Mouse (Mus musculus): Measurements from ENCODE around the gene Slc12a6.
"Not testable (repeated sequence)": the region's sequence is repeated elsewhere in the genome, so short reads cannot be mapped to it uniquely, and the experiment has no call there.

Gene Slc12a6

DNA sequence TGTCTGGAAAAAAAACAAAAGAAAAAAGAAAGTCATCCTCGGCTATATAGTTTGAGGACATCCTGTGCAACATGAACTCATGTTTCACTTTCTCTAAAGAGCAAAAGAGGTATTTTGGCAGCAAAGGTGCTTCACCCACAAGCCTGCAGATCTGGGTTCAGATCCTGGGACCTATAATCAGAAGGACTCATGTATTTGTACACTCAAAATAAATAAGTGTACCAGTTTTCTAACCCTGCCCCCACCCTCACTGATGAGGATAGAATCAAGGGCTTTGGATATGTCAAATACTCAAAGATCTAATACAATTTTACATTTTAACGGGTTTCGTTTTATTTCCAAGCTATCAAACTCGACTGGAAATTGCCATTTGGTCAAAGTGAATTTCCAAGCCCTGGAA, 1.3 kb upstream of the Slc12a6 start:
- DNase-seq = no peak

GRCm38 (mm10) chr2:112266242-112266592, 592 bp downstream of the Slc12a6 start, which contains the start of gene Gm21985:
Gene Gm21985 (plus strand): TSS chr2:112266314.
- DNase-seq = peak; percentile 52 to 65

- DNase-seq = peak in 1 of 2 experiments; percentile 26
Observed at GRCm38 (mm10) chr2:112266780-112267179, 1.2 kb downstream of the Slc12a6 start.

- no peak for DNase-seq
Observed at GRCm38 (mm10) chr2:112267547-112268269, 2.1 kb downstream of the Slc12a6 start.

DNA sequence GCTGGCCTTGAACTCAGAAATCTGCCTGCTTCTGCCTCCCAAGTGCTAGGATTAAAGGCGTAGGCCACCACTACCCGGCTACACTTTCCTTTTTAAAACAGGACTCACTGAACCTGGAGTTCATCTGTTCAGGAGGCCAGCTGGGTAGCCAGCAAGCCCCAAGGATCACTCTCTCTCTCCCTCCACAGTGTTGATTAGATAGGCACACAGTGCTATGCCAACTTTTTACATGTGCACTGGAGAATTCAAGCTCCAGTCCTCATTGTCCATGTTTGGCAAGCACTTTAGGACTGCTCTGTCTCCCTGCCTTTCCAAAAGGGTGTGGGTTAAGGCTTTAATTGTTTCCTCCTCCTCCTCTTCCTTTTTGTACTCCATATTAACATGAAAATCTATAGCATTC, 4.4 kb downstream of the Slc12a6 start:
- DNase-seq = no peak

GRCm38 (mm10) chr2:112272909-112273308, 7.3 kb downstream of the Slc12a6 start:
- no peak for DNase-seq

DNA sequence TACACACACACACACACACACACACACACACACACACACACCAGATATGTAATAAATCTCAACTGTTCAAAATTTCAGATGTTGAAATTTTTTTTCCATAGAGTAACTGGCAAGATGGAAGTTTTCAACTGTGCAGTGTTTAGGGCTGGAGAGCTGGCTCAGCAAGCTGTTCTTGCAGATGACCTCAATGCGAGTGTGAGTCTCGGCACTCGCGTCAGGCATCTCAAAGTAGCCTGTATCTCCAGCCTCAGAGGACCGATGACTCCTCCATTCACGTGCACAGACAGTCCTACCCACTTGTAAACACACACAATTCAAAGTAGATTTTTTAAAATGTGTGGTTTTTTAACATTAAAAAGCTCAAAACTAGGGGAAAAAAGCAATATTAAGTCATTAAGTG, 7.8 kb downstream of the Slc12a6 start:
- no peak for DNase-seq

- DNase-seq = no peak
Observed at GRCm38 (mm10) chr2:112276870-112277269, 11.2 kb downstream of the Slc12a6 start.

DNA sequence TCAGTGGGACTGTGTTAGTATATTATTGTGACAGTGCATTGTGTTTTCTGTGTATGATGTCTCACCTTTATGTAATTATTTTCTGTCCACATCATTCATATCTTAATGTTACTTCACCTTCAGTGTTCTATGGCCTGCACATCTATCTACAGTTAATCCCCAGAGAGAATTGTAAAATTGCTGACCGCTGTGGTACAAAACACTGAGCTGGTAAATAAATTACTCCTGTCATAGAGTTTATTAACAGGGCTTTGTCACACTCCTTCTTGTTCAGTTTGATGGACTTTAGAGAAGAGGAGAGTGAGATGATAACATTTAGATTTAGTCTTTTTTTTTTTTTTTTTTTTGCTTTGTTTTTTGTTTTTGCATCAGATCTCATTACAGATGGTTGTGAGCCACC, 17.2 kb downstream of the Slc12a6 start:
- no peak for DNase-seq

DNA sequence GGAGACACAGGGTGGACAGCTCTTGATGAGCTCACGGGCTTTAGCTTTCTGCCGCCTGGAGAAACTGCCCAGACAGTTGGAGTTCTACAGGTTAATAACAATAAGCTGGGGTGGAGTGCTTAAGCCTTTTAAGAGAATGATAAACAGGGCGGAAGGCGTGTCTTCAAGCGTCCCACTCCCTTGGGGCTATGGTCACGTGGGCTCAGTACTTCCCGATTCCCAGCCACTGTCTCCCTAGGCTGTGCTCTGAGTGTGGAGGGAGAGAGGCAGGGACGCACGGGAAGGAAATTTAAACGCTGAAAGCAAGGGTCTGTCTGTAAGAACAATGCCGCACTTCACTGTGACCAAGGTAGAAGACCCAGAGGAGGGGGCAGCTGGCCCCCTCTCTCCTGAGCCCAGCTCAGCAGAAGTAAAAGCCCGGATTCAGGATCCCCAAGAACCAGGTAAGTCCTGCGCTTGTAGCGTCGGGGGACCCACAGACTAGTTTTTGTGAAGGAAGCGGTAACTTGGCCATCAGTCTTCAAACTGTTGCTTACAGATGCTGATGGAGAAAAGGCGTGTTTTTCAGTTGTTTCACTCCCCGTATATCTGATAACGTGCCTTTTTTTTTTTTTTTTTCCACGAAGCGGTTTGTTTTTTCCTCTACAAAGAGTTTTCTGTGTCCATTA, 18.9 kb downstream of the Slc12a6 start:
- DNase-seq = no peak

GRCm38 (mm10) chr2:112285031-112285390, 19.4 kb downstream of the Slc12a6 start:
- DNase-seq = no peak

DNA sequence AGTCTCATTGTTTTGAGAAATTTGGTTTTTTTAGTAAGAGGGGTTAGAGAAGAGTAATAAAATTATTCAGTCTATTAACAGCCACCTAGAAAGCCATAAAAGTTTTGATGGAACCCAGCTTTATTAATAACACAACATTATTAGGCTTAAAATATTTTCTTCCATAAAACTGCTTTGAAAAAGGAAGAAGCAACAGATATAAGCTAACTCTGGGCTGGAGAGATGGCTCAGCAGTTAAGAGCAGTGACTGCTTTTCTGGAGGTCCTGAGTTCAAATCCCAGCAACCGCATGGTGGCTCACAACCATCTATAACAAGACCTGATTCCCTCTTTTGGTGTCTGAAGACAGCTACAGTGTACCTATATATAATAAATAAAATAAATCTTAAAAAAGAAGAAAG, 20.4 kb downstream of the Slc12a6 start:
- not testable (repeated sequence) for DNase-seq

DNA sequence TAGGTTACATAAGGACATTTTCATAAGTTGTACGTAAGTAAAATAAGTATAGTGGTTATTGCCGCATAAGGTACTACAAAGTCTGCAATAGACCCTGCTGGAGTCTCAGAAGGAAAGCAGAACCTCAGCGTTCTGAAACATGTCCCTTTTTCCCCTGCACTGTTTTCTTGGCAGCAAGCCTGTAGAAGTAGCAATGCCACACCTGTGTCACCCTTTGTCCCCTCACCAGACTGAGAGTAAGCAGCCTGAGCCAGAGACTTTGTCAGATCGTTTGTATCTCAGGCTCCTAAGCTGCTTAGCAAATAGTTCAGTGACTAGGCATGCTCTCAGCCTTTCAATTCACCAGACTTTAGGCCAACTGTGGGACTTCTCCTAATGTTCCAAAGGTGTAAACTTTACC, 21.4 kb downstream of the Slc12a6 start:
- no peak for DNase-seq

DNA sequence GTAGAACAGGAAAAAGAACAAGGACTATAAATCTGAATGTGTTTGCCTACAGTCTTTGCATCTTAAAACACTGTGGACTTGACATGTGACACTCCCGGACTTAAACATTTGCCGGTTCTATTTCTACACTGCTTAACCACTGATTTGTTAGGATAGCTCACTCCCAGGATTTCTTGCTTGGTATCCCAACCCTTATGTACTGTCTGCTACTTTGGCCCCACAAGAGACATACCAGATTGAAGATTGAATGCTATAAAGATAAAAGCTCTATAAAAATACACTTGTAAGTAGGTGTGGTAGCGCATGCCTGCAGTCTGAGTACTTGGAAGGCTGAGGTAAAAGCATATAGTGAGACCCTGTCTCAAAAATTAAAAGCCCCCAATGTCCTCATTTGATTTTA, 23.9 kb downstream of the Slc12a6 start:
- no peak for DNase-seq

GRCm38 (mm10) chr2:112292823-112293222, 27.2 kb downstream of the Slc12a6 start:
- DNase-seq = no peak

DNA sequence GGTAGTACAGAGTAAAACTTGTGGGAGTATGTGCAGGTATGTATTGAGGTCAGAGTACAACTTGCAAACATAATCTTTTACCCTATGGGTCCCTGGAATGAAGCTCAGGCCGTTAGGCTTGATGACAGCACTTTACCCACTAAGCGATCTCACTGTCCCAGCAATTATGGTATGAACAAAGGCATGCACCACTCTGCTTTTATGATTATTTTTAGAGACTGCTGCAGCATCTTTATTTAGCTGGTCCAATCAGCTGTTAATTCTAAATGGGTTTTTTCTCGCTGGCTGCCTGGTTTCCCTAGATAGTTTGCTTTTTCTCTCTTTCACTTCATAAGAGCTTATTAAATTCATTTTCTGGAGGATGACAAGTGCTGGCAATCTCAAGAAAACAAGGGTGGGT, 30.6 kb downstream of the Slc12a6 start:
- no peak for DNase-seq

GRCm38 (mm10) chr2:112298221-112298620, 32.6 kb downstream of the Slc12a6 start:
- no peak for DNase-seq

DNA sequence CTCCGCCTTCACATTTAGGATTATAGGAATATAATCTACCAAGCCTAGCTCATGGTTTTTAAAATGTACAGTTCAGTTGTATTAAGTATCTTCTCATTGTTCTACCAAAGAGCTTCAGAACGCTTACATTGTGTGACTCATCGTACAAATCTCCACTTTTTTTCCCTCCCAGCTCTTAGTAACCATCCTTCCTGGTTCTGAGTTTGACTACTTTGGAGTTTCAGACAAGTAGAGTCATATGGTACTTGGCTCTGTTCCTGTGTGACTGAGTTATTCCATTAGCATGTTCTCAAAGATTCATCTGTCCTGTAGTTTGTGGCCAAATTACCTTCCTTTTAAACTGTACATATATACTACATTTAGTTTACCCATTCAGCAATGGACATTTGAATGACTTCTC, 43.0 kb downstream of the Slc12a6 start:
- DNase-seq = no peak

GRCm38 (mm10) chr2:112309161-112309600, 43.6 kb downstream of the Slc12a6 start:
- no peak for DNase-seq

DNA sequence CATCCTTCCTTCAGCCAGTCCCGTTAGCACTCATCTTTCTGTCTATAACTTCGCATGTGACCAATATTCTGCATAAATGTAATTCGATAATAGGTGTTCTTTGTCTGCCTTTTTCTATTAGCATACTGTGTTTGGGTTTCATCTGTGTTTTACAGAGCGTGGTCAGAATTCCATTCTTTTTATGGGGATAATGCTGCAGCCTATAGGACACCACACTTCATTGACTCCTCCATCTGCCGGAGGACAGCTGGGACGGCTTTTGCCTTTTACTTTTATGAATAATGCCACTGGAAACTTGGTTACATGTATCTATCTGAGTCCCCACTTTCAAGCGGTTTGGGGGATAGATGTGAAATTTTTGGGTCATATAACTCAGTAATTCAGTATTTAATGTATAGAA, 50.0 kb downstream of the Slc12a6 start:
- no peak for DNase-seq

- no peak for DNase-seq
Observed at GRCm38 (mm10) chr2:112318227-112318626, 52.6 kb downstream of the Slc12a6 start.

- no peak for DNase-seq
Observed at GRCm38 (mm10) chr2:112318905-112319304, 53.3 kb downstream of the Slc12a6 start.

DNA sequence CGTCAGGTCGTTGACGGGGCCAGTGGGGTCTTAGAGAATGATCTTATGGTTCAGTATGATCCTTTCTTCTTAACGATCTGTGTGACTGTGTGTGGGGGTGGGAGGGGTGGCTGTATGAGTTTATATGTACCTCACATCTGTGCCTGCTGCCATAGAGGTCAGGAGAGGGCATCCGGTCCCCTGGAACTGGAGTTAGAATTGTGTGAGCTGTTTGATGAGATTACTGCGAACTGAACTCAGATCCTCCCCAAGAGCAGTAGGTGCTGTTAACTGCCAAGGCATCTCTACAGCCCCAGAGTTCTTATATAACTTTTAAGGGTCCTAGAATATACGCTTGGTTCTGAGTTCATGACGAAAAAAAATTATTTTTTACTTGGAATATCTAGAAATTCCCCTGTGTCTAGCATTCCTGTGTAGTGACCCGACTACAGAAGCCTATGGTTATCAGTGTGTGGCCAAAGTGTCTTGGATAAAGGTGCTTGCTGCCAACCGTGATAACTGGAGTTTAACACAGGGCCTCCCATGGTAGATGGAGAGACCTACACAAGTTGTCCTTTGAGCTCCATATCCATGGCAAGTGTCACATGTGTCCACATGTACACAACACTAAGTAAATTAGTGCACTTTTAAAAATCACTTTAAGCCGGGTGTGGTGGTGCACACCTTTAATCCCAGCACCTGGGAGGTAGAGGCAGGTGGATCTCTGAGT, 62.6 kb downstream of the Slc12a6 start:
- DNase-seq = no peak
